Mouse (Mus musculus): Measurements from ENCODE around the gene Mcts2.
"Not testable (repeated sequence)": the region's sequence is repeated elsewhere in the genome, so short reads cannot be mapped to it uniquely, and the experiment has no call there.

The Mcts2 gene

GRCm38 (mm10) chr2:152686806-152687267, at the start of gene Mcts2:
TSS of gene Mcts2 (plus strand) at chr2:152687035.
- DNase-seq (ENCODE audit: low spot score): peak; percentile 92

DNA sequence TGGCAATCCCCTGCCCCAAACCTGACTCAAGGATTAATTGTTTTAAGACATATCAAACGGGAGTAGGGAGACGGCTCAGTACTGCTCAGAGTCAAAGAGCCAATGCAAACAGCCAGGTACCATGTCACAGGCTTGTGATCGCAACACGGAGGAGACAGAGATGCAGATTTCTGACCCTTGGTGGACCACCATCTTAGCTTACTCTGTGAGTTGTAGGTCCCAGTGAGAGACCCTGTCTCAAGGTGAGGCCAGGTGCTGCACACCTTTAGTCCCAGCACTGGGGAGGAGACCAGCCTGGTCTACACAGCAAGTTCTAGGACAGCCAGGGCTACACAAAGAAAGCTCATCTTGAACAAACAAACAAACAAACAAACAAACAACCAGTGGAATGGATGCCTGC, 49.5 kb upstream of the Mcts2 start:
- DNase-seq (ENCODE audit: low spot score): no peak

DNA sequence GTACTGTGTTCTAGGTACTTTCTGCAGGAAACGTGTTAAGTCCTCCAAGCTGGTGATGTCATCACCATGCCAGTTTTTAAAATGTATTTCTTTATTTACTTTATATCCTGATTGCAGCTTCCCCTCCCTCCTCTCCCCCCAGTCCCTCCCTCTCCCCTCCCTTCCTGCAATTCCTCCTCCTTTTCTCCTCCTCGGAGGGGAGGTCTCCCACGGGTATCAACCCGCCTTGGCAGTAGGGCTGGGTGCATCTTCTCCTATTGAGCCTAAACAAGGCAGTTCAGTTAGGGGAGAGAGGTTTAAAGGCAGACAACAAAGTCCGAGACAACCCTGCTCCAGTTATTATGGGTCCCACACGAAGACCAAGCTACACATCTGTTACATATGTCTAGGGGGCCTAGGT, 48.0 kb upstream of the Mcts2 start:
- no peak for DNase-seq (ENCODE audit: low spot score)

- DNase-seq (ENCODE audit: low spot score): peak; percentile 56
These were observed 47.3 kb upstream of the Mcts2 start for GRCm38 (mm10) chr2:152639406-152640113.

DNA sequence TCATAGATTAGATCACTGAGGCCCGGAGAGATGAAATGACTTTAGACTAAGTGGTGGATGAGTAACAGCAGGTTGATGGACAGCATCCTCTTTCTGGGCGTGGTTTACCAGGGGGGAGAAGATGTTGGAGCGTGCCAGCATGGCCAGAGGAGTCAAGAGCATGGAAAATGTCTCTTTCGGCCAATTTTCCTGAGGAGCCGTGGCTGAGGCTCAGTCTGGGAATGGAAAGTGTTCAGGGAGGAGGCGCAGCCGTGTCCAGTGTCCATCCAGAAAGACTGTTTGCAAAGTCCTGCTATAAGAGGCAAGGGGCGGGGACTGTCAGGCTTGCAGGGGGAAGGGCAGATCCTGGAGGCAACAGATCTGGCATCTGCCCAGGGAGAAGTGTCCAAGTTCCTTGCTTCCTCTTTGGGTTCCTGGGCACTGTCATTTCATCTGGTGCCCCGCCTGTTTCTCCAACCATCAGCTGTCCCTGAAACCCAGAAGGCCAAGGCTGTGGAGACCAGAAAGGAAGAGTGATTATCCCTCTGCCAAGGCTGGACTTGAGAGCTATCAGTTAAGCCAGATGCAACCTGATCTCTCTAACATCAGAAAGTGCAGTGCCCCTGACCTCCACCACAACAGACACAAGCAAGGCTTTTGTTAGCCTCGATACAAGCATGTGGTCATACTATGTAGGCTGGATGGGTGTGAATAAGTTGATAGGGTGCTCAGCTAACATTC, 33.8 kb upstream of the Mcts2 start:
- DNase-seq (ENCODE audit: low spot score): peak; percentile 67

- DNase-seq (ENCODE audit: low spot score): peak; percentile 40
These were observed 32.7 kb upstream of the Mcts2 start for GRCm38 (mm10) chr2:152653874-152654715.

DNA sequence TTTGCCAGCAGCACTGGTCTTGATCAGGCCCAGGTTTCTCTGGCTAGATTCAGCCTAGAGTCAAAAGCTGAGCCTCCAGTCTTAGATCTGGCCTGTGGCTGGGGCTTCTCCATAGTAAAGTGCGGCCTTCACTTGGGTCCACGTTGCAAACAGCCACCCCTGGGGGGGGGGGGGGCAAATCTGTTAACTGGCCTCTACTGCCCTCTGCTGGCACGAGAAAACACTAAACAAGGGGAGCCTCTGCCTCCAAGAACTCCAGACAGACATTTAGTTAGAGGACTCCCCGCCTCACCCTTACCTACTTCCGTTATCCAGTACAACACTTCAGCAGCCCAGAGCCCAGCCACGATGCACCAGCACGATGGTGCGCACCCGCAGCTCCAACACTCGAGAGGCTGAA, 29.4 kb upstream of the Mcts2 start:
- DNase-seq (ENCODE audit: low spot score): no peak

GRCm38 (mm10) chr2:152661163-152661562, 25.7 kb upstream of the Mcts2 start:
- DNase-seq (ENCODE audit: low spot score): no peak

DNA sequence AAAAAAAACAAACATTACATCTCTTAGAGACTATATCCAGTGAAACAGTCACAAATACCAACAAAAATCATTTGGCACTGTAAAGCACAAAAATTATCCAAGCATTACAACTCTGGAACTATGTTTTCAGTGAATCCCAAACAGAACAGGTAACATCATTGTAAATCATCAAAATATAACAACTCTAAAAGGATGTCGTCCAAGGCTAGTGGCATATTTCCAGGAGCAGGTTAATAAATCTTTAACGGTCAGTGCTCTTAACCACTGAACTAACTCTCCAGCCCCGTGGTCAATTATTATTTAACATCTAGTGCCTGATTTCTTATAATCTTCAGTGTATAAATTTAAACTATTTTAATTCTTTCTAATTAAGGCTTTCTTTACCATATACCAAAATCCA, 20.6 kb upstream of the Mcts2 start:
- not testable (repeated sequence) for DNase-seq (ENCODE audit: low spot score)

DNA sequence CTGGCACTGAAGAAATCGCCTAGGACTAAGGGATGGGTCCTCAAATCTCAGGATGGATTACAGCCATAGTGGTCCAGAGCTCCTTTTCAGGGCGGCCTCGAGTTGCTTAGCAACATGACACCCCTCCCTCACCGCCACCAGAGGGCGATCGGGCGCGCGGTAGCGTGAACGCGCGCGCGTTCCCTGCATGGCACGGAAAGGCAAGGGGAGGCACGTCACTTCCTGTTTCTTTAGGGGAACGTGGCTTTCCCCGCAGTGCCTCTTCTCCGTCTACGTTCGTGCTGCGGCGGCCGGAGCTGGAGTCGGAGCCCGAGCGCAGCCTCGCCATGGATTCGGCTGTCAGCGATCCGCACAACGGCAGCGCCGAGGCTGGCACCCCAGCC, 17.6 kb upstream of the Mcts2 start, which contains the start of gene H13:
H13 (plus strand) TSS at position 206 of the 383 bp plus-strand sequence.
- peak; percentile 83 for DNase-seq (ENCODE audit: low spot score)

DNA sequence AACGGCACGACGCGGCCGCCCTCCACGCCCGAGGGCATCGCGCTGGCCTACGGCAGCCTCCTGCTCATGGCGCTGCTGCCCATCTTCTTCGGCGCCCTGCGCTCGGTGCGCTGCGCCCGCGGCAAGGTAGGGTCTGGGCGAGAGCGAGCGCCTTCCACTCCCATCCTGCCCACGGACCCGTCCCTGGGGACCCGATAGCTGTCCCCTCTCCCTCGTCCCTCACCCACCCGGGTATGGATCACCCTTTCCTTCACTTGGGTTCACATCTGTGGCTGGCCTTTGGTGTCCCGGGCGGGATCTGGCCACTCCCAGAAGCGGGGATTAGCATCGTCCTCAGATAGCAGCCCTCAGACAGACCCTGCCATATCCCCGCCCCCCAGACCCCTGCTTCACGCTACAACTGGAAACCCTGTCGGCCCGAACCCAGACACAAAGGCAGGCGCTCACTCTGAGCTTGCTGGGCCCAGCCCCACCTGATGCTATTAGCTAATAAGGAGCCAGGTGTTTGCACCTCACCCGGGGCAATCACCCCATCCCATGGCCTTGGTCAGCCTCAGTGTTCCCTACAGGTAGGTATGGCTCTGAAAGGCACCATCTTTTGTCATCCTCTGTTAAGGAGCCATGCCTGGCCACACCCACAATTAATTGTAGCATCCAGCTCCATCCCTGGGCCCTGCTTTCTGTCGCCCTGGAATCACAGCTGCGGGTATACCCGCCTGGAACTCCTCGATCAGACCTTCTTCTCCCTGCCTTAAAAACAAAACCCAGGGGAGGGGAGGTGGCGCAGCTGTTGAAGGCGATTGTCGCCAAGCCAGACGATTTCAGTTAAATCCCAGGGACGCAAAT, 17.0 kb upstream of the Mcts2 start:
- no peak for DNase-seq (ENCODE audit: low spot score)

GRCm38 (mm10) chr2:152670983-152671641, 15.7 kb upstream of the Mcts2 start:
- no peak for DNase-seq (ENCODE audit: low spot score)

- DNase-seq (ENCODE audit: low spot score): no peak
These were observed 15.2 kb upstream of the Mcts2 start for GRCm38 (mm10) chr2:152671642-152671999.

DNA sequence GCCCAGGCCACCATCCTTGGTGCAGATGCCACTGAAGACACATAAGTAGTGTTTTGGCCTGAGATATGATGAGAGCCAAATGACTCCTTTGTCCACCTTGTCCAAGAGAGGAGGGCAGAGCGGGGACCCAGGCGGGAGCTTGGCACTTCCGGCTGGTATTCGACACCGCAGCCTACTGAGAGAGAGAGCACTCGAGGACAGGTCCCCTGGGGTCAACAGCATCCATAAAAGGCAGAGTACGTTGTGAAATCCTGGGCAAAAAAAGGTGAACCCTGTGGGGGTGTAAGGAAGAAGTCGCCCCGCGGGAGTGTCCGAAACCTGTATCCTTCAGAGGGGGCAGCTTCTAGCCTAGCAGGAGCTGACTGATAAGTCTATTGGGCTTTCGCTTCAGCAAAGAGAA, 14.7 kb upstream of the Mcts2 start:
- no peak for DNase-seq (ENCODE audit: low spot score)

DNA sequence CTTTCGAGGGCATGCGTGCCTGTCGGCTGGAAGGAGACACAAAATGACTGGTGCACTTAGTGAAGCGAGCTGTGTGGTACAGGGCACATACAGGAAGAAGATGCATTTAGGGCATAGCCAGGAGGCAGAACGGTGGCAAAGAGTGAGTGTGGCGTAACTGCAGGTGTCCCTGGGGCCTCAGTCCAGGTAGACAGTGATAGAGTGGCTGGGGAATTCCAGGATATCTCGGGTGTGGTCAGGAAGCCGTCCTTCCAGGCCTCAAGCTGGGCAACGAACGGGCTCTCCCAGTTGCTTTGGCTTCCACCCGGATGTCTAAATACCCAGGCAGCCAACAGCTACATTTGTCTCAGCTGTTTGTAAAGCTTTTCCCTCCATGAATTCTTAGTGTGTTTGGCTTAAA, 12.7 kb upstream of the Mcts2 start:
- DNase-seq (ENCODE audit: low spot score): no peak

DNA sequence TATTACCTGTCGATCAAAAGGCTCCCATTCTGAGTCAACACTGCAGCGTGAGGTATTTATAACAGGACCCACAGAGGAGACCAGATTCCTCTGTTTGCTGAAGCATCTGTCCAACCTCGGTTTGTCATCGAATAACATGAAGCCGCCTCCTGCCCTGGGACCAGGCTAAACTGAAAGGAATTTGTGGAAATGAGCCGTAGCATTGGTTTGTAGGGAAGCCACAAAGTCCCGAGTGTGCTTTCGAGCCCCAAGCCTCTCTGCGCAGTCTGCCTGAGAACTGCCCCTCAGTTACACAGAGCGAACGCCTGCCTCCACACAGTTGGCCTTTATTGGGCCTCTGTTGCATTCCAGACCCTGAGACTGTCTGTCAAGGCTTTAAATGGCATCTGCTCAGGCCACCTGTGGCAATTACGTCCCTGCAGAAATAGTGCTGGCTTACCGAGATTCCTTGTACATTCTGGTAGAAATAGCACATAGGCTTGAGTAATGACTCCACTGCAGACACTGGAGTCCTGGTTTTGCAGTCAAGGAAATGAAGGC, 11.5 kb upstream of the Mcts2 start:
- DNase-seq (ENCODE audit: low spot score): no peak

DNA sequence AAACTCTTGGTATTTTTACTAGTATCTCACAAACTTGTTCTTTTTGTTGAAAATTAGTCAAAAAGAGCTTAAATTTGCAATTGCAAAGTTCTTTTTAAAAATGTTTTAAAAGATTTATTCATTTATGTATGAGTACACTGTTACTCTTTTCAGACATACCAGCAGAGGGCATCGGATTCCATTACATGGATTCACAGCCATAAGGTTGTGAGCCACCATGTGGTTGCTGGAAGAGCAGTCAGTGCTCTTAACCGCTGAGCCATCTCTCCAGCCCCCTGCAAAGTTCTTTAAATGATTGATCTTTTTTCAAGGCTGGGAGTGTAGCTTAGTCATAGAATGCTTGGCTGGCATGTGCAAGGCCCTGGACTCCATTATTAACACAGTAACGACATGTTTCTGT, 8.5 kb upstream of the Mcts2 start:
- no peak for DNase-seq (ENCODE audit: low spot score)

DNA sequence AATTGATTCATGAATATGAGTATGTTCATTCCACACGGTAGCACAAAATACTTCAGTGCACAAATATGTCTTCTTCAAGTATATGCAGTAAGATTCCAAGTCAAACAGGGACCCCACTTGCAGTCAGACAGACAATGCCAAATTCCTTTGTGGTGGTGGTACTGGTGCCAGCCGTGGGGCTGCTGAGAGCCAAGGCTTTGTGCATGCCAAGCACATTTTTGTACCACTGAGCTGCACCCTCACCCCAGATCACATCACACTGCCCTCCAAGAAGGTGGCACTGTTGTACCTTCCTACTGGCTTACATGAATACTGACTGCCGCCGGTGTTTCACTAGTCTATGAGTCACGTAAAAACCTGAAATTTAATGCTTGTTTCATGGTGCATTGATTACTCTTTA, 7.9 kb upstream of the Mcts2 start:
- DNase-seq (ENCODE audit: low spot score): no peak

GRCm38 (mm10) chr2:152679701-152680355, 7.0 kb upstream of the Mcts2 start:
- no peak for DNase-seq (ENCODE audit: low spot score)

GRCm38 (mm10) chr2:152683086-152683485, 3.7 kb upstream of the Mcts2 start:
- no peak for DNase-seq (ENCODE audit: low spot score)

All from ovary, adult 18-20 months (tissue).